Mouse (Mus musculus) T-helper 2 cell (primary cell): ENCODE measurements around the gene Myo7a.

ENCODE experiments used
- in situ Hi-C: fragments of 300-600 bp; cut with MboI, MseI; formaldehyde crosslinking; loops from one replicate; pipeline ENCODE4 v1.15.1; 2025; ENCODE audit warnings: high pct_unique_total_duplicates

The Myo7a gene

DNA sequence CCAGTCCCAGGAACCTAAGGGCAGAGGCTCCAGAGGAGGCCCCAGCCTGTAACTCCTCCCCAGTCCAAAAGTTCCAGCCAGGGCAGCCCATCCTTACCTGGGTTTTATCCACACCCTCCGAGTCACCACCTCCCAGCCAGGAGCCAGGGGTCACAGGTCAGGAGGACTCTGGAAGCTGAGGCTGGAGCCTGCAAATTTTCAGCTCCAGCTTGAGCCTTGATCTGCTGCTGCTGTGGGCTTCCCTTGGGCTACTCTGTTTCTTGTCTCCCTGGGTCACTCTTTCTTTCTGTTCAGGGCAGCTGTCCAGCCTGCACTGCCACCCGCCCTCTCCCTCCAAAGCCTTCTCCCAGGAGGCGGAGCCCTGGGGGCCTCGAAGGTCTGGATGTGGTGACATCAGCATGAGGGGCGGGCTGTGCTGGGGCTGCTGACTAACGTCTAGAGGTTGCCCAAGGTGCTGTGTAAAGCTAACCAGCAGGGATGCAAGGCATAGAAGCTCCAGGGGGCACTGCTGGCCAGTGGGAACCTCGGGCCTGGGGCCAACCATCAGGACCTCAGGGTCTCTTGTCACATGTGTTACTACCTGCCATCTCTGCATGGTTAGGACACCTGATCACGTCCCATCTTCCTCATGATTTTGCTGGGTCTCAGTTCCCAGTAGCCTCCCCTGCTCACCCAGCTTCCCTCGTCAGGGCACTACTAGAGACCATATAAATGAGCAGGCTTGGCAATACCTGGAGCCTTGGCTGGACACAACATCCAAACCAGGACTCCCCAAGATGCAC is at the start of gene Myo7a:
Gene Myo7a, minus strand, starts transcription at position 346 of the 782 bp plus-strand sequence.
- in situ Hi-C loops = loop anchor here (5.0 kb wide), 1 partner anchor 52 kb away; no protein-coding TSS in a partner anchor

DNA sequence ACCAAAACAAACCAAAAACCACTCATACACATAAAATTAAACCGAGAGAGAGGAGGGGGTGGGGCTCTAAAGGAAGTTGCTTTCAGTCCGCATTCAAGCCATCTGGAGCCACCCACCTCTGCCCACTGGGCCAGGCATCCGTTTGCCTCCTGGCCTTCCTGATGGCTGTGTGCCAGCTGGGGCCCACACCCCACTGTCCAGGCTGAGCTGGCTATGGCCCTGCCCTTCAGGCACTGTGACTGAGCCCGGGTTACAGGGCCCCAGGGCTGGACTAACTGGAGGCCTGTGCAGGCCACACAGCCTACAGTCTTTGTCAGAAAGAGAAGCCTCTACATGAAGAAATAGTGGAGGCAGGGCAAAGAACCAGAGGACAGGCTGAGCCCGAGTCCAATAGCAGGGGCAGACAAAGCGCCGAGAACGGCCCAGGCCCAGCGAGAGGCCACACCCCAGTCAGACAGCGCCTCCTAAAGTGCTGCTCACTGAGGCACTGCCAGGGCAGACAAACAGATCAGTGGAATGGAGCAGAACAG is 45.7 kb upstream of the Myo7a start:
- in situ Hi-C loops = no loop called here

DNA sequence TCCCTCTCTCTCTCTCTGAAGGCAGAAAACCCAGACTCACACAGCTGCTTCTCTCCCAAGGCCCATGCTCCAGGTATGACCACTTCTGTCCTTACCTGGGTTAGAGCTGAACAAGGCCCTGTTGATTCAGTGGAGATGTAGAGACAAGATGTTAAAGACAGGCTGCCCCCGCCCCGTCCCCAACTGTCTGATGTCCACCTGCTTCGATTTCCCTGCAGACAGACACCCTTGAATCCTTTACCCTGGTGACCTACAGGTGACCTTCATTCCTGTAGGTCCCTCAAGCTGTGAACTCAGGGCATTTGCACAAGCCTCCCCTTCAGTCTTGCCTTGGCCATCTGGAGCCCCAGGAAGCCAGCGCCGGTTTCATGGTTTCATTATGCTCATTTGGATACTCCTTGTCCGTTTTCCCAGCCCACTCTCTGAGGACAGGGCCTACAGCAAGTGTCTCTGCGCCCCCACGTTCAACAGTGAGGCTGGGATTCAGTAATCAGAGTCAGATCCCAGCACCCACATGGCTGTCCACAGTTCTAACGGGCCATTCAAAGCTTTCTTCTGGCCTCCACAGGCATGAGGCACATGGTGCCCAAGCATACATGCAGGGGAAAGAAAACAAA is 45.2 kb upstream of the Myo7a start:
- in situ Hi-C loops = no loop called here

GRCm38 (mm10) chr7:98163700-98164099 is 44.4 kb upstream of the Myo7a start:
- in situ Hi-C loops = no loop called here

DNA sequence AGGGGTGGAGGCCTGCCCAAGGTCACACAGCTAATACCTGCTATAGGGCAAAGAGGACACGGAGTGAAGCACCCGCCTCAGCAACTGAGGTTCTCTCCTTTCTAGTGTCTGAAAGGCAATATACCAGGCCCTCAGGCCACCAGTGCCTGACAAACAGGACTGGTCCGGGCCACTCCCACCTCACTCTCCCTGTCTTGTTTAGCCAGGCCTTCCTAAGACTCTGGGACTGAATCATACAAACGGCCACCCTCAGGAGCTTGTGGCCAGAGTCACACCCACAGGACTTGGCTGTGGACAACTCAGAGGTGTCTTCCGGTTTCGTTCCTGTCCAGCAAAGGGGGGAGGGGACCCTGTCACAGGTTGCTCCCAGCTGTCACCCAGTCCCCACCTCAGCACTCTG is 42.9 kb upstream of the Myo7a start:
- in situ Hi-C loops = no loop called here

- in situ Hi-C loops = no loop called here
Observed at GRCm38 (mm10) chr7:98160041-98160740, 40.9 kb upstream of the Myo7a start.

DNA sequence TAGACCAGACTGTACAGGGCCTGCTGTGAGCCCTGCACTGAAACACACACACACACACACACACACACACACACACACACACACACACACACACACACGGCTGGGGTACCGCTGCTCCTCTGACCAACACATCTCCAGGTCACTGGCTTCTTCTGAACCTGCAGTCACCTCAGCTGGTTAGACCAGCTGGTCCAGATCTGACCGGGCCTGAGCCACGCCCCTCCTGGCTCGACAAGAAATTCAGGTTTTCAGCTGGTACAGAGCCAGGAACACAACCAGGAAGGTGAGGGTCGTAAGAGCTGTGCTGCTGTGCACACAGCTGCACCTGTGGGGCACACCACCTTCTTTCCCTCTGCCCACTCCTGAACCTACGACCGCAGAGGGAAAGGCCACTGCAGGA is 39.2 kb upstream of the Myo7a start:
- in situ Hi-C loops = no loop called here

GRCm38 (mm10) chr7:98157636-98158332 is 38.5 kb upstream of the Myo7a start:
- in situ Hi-C loops = no loop called here

DNA sequence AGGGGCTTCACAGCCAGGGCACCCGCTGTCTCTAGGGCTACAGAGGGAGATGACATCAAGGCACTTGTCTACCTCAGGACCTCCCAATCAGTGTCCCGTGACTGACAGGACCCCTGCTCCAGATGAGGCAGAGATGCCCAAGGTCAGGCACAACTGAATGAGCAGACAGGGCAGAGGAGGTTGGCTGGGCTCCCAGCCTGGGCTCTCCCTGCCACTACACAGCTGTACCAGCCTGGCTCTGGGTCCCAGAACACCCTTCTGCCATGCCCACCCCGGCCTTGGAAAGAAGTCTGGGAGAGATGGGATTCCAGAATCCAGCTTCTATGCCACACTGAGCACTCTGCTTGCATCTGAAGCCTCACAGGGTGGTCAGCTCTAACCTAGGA is 36.9 kb upstream of the Myo7a start:
- in situ Hi-C loops = no loop called here

DNA sequence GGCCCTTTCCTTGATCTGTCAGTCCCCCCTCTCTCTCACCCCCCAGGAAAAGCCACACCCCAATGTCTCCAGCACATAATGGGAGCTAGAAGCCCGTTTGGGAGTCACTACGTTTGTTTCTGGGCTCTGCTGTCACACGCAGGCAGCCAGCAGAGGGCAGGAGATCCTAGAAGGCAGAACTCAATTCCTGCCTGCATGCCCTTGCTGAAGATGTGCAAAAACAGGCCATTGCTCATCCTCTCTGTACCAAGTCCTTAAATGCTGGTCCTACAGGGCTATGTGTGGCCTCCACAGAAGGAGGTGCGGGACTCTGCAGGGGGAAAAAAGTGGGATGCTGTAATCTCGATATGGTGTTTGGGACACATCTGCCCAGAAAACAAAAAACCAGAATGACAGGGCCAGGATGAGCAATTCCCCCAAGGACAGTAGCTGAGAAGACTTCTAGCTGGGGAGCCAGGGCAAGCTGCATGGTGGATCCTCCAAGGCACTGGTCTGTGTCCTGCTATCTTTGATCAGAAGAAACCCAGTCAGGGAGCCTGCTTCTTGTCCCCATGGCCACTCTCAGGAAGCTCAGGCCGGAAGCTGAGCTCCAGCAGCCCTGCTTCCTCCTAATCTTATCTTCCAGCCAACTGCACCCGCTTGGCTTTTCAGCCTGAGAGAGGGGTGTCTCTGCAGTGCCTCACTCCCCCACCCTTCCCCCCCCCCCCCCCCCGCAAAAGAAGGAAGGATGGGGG is 36.4 kb upstream of the Myo7a start:
- in situ Hi-C loops = no loop called here

GRCm38 (mm10) chr7:98153892-98154291 is 34.6 kb upstream of the Myo7a start:
- in situ Hi-C loops = no loop called here

- in situ Hi-C loops = no loop called here
Observed at GRCm38 (mm10) chr7:98153345-98153744, 34.0 kb upstream of the Myo7a start.

- in situ Hi-C loops = no loop called here
Observed at GRCm38 (mm10) chr7:98152400-98152799, 33.1 kb upstream of the Myo7a start.

DNA sequence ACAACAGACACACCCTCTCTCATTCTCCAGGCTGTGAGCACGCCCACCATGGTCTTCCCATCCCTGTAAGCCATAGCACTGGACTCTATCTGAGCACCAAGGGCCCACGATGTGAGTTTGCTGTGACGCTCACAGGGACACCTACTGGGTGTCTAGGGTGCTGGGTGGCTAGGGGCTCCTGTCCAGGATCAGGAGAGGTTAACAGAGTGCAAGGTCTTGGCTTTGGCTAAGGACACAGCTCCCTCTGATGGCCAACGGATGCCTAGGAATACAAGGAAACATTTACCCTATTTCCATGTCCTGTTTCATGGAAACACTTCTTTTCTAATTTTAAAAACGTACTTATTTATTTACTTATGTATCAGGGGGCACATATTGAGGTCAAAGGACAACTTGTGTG is 31.2 kb upstream of the Myo7a start:
- in situ Hi-C loops = no loop called here

GRCm38 (mm10) chr7:98149802-98150201 is 30.5 kb upstream of the Myo7a start:
- in situ Hi-C loops = no loop called here

- in situ Hi-C loops = no loop called here
Observed at GRCm38 (mm10) chr7:98148721-98149407, 29.5 kb upstream of the Myo7a start.

GRCm38 (mm10) chr7:98147766-98148165 is 28.4 kb upstream of the Myo7a start:
- in situ Hi-C loops = no loop called here

GRCm38 (mm10) chr7:98146447-98146845 is 27.1 kb upstream of the Myo7a start:
- in situ Hi-C loops = no loop called here

GRCm38 (mm10) chr7:98145842-98146446 is 26.6 kb upstream of the Myo7a start:
- in situ Hi-C loops = no loop called here

DNA sequence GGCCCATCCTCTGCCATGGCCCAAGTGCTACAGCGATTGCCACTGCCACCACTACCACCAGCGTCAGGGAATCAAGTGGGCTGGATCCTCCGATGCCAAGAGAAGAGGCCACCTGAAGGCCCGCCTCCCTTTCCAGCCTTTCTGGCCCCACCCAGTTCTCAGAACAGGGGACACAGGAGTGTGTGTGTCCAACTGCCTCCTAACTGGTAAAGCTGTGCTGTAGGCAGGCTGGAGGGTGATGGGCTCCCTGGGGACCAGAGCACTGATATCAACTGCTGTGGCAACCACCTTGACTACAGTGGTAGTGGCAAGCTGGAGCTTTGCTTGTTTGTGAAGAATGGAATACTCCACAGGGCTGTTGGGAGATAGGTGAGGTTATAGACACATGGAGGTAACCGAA is 26.1 kb upstream of the Myo7a start, which contains the start of gene Omp:
Gene Omp, minus strand, starts transcription at position 101 of the 400 bp plus-strand sequence.
- in situ Hi-C loops = no loop called here
